ENCODE assay signal across 14 mouse cellular contexts in genomic region chr12:4664929-4665674, GRCm38 (mm10).
DNase-seq lines count a peak whose midpoint lies in the region; ATAC-seq and TF ChIP-seq lines count a peak whose summit lies in the region.
"Had no signal": no experiment of that assay in that cellular context is flagged by ENCODE, and none has a peak within 500 bp of the region (broad histone marks: within the 10 kb centered on the region; RNA-seq: fewer than 3 reads in every experiment).

No protein-coding gene starts in this region.

- no peaks in the 10 kb centered on the region for H3K9me3 ChIP-seq in hindbrain, postnatal 0 days (ENCODE audit: low read length)
- no peaks in the 10 kb centered on the region for H3K9me3 ChIP-seq in hindbrain, embryonic 10.5 days
- H3K9me3 ChIP-seq: hindbrain, embryonic 15.5 days; midbrain, embryonic 15.5 days; neural tube, embryonic 13.5 days had no signal

- H3K4me2 ChIP-seq in hindbrain, postnatal 0 days (ENCODE audit: low read depth, low read length) = no peak overlapping the region
- H3K4me2 ChIP-seq: hindbrain, embryonic 15.5 days; liver, embryonic 11.5 days; midbrain, embryonic 15.5 days; neural tube, embryonic 13.5 days had no signal

- no peak overlapping the region for H3K4me3 ChIP-seq in hindbrain, postnatal 0 days (ENCODE audit: low read length)
- no peak overlapping the region for H3K4me3 ChIP-seq in hindbrain, embryonic 10.5 days
- H3K4me3 ChIP-seq: hindbrain, embryonic 15.5 days; midbrain, embryonic 15.5 days; neural tube, embryonic 13.5 days had no signal

- peak overlapping the region; percentile 28; the same call in 1 of the 2 replicates for H3K27ac ChIP-seq in hindbrain, postnatal 0 days
- H3K27ac ChIP-seq in hindbrain, embryonic 10.5 days = no peak overlapping the region
- H3K27ac ChIP-seq: midbrain, embryonic 15.5 days; neural tube, embryonic 13.5 days had no signal

- 72% methylated on average over 7 of the region's 7 CpGs for WGBS in hindbrain, postnatal 0 days
- WGBS in hindbrain, embryonic 10.5 days = 85% methylated on average over 7 of the region's 7 CpGs

- ATAC-seq in hindbrain, postnatal 0 days = no peak
- ATAC-seq in activated CD4-positive, CD25-positive, alpha-beta regulatory T cell, adult 4 months = peak; percentile 63
- ATAC-seq: midbrain, embryonic 15.5 days had no signal

- H3K27me3 ChIP-seq in hindbrain, postnatal 0 days (ENCODE audit: insufficient read depth, low read length) = no peaks in the 10 kb centered on the region
- no peaks in the 10 kb centered on the region for H3K27me3 ChIP-seq in hindbrain, embryonic 10.5 days (ENCODE audit: insufficient read depth, poor library complexity, severe bottlenecking)
- H3K27me3 ChIP-seq: hindbrain, embryonic 15.5 days; midbrain, embryonic 15.5 days; neural tube, embryonic 13.5 days had no signal

- no peak overlapping the region for H3K9ac ChIP-seq in hindbrain, postnatal 0 days (replicated peaks; ENCODE audit: low read length)
- H3K9ac ChIP-seq: hindbrain, embryonic 15.5 days; midbrain, embryonic 15.5 days; neural tube, embryonic 13.5 days had no signal

- TF ChIP-seq CTCF in hindbrain, postnatal 0 days (IDR thresholded peaks at IDR 0.05; ENCODE audit: low read depth) = no peak

- peaks cover 25% of the 10 kb centered on the region; the same call in 1 of the 2 replicates for H3K36me3 ChIP-seq in hindbrain, postnatal 0 days (ENCODE audit: insufficient read depth, low read length)
- peaks cover 11% of the 10 kb centered on the region; the same call in 1 of the 2 replicates for H3K36me3 ChIP-seq in hindbrain, embryonic 10.5 days

- no peaks in the 10 kb centered on the region for H3K4me1 ChIP-seq in hindbrain, postnatal 0 days (ENCODE audit: insufficient read depth, low read length)
- no peaks in the 10 kb centered on the region for H3K4me1 ChIP-seq in hindbrain, embryonic 10.5 days (replicated peaks)
- H3K4me1 ChIP-seq: hindbrain, embryonic 15.5 days; neural tube, embryonic 13.5 days had no signal

- no peak for DNase-seq in hindbrain, postnatal 0 days (ENCODE audit: low spot score)
- no peak for DNase-seq in hindbrain, embryonic 10.5 days (ENCODE audit: low spot score)
- DNase-seq in lung, postnatal 10 days = peak; percentile 12
- DNase-seq in lung, postnatal 14 days = no peak
- DNase-seq in naive thymus-derived CD4-positive, alpha-beta T cell, adult 2 months (ENCODE audit: low read depth) = peak; percentile 33
- no peak for DNase-seq in urinary bladder, postnatal 25 days (ENCODE audit: low spot score)
- DNase-seq: cerebellum, adult 8-10 months; lung, postnatal 36 days; thymus, adult 2 months had no signal

Comparison
In these comparisons a context has a peak if more than half of its experiments do, and no peak if none do; other contexts are left out.
1. DNase-seq: peak in lung, postnatal 10 days (single experiment) and naive thymus-derived CD4-positive, alpha-beta T cell, adult 2 months (single experiment); none in hindbrain, postnatal 0 days (single experiment), hindbrain, embryonic 10.5 days (single experiment), lung, postnatal 14 days (single experiment) and urinary bladder, postnatal 25 days (single experiment).